Mouse (Mus musculus) frontal cortex, postnatal 36 days (tissue): ENCODE data around the gene Nifk.

Experiments used
- DNase-seq, 2 experiments: peaks; one replicate each; pipeline ENCODE4 v3.0.0; 2022; ENCODE audit warnings: low spot score in 2 of 2

Gene Nifk

GRCm38 (mm10) chr1:118321661-118322201 lies at the start of gene Nifk:
Gene Nifk, plus strand, starts transcription at chr1:118321839.
- DNase-seq = peak; percentile 91 to 95

GRCm38 (mm10) chr1:118275139-118275538 lies 46.5 kb upstream of the Nifk start:
- no peak for DNase-seq

DNA sequence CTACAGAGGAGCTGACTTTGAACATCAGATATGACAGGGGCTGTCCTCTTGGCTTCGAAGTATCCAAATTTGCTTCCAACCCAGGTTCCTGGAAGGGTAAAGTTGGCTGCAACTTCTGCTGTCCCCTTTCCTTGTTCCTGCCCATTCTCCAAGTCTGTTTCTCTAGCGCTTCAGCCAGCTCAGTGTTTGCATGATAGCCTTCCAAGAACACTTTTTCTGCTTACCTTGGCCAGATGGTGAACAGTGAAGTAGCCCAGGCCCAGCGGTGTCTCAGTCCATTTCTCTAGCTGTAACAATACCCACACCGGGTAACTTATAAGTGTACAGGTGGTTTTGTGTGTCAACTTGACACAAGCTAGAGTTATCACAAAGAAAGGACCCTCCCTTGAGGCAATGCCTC lies 29.3 kb upstream of the Nifk start:
- DNase-seq = no peak

DNA sequence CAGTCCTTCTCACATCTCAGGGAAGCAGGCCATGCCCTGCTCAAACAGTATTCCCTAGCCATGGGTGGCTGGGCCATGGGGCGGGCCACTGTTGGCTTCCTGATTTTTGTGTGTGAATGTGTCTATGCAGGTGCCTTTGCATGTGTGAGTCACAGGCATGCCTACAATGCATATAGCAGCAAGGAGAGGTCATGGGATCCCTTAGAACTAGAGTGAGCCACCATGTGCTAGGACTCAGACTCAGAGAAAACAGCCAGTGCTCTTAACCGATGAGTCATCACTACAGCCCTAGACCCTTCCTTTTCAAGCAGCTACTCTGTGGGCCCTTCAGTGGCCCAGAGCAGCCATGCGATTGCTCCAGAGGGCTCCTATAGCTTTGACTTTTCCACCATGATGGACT lies 27.4 kb upstream of the Nifk start:
- no peak for DNase-seq

DNA sequence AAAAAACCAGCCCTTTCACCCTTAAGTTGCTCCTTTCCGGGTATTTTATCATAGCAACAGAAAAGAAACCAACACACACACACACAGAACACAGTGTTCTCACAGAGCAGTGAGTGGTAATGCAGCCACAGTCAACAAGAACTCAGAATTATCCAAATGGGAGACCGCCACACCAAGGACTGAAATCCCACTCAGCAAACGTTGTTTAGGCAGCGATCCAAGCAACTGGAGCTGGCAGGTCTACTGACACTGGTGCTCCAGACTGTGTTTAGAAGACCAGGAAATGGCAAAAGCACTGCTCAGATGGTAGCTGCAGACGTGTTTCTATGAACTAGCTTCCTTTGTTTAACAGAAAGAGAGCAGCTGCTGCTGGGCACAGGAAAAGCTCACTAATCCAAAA lies 26.8 kb upstream of the Nifk start:
- no peak for DNase-seq

- no peak for DNase-seq
Measured at GRCm38 (mm10) chr1:118296673-118297072, 25.0 kb upstream of the Nifk start.

DNA sequence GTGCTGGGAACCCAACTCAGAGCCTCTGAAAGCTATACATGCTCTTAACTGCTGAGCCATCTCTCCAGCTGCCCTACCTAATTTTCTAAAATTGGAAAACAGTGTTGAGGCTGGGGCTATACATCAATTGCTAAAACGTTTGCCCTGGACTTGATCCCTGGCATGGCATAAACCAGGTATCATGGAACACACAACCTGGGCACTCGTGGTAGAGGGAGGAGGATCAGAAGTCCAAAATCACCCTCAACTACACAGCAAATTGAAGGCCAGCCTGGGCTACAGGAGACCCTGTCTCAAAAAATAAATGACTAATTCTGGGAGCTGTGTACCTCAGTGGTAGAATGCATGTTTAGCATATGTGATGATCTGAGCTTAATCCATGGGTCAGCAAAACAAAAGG lies 23.9 kb upstream of the Nifk start:
- DNase-seq = no peak

DNA sequence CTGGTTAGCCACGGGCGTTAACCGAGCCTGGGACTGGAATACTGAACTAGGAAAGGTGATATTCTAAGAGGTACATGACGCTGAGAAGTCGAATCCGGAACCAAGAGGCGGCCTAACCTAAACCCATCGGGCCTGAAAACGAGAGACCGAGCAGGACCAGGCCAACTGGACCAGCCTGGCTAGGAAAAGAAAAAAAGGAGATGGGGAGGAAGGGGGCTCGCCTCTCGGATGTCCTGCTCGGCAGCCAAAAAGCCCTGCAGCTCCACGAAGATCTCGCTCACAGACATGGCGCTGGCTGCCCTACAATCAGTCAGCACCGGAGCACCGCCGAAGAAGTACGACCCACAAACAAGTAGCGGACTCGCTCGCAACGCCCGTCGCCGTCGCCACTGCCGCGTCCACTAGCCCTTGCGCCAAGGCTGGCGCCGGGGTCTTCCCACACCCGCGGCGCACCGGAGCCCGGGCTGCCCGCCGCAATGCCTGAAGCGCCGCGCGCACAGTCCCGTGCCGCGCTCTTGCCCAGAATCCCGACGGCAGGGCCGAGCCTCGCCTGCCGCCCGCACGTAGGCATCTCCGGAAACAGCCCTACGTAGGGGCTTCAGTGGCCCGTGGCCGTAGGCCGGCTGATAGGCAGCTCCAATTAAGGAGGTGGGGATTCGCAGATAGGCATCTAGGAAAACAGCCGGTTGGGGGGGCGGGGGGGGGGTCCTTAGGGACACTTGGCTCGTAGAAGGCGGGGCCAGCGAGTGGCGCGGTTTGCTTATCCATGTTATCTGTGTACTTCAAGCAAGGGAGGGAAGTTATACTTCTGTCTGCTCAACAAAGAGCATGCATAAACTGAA lies 10.6 kb upstream of the Nifk start:
- peak; percentile 88 to 91 for DNase-seq

- DNase-seq = no peak
Measured at GRCm38 (mm10) chr1:118311622-118312326, 9.9 kb upstream of the Nifk start, which contains the start of gene Tsn. Gene Tsn, minus strand, starts transcription at chr1:118311739.

DNA sequence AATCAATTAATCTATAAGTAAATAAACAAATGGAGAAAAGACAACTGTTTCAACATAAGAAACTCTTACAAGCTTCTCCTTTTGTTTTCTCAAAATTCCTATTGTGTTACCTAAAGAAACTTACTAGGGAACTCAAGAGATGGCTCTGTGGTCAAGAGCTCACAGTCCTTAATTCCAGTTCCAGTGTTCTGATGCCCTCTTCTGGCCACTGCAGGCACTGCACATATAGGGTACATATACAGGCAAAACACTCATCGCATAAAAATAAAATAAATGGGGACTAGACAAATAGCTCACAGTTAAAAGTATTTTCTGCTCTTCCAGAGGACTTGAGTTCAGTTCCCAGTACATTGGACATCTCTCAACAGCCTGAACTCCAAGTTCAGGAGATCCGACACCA lies 943 bp upstream of the Nifk start:
- DNase-seq = no peak

DNA sequence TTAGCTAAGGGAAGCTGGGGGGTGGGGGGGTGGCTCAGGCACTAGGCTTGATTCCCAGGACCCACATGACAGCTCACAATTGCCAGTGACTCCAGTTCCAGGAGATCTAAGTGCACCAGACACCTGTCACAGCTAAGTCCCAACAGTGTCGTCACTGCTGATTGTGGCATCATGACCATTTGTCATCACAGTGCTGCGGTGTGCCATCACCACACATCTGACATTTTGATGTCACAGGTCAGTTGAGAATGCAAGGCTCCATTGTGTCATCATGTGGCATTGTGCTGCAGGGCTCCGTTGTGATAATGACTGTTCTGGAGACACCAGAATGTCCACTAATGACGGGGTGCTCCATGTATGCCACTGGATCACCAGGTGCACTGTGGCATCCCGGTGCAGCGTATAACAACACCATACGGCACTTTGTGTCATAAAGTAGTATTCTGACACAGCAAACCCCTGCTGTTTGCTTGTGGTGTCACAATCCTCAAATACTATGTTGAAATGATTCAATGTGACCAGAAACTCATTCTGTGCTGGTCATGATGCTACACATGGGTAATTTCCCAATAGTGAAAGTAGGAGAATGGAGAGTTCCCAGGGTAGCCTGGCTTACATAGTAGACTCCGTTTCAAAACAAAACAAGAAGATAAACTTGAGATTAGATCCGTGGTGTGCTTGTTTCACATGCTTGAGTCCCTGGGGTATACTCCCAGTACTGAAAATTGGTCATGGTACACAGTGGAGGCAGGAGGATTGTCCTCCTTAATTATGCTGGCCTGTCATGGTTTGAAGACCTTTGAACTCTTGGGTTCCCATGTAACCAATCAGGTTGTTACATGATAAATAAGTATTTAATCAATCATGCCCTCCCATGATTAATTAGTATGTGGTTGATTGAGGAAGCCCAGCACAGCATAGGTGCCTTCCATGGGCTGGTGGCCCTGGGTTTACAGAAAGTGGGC lies 13.4 kb downstream of the Nifk start:
- DNase-seq = no peak

DNA sequence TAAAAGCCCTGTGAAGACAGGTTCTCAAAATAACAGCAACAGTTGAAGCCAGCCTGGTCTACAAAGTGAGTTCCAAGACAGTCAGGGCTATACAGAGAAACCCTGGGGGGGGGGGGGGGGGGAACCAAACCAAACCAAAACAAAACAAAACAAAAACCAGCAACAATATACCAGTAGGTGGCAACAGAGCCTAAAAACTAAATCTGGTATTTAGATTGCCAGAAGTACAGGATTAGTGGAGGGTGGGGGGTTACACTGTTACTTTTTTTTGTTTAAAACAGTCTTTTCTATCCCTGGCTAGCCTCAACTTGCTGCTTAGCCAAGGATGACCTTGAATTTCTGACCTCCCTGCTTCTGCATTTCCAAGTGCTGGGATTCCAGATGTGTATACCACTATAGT lies 14.2 kb downstream of the Nifk start:
- no peak for DNase-seq

- peak; percentile 3 to 51 for DNase-seq
Measured at GRCm38 (mm10) chr1:118337921-118338320, 16.3 kb downstream of the Nifk start.

- DNase-seq = no peak
Measured at GRCm38 (mm10) chr1:118343649-118344435, 22.2 kb downstream of the Nifk start.

DNA sequence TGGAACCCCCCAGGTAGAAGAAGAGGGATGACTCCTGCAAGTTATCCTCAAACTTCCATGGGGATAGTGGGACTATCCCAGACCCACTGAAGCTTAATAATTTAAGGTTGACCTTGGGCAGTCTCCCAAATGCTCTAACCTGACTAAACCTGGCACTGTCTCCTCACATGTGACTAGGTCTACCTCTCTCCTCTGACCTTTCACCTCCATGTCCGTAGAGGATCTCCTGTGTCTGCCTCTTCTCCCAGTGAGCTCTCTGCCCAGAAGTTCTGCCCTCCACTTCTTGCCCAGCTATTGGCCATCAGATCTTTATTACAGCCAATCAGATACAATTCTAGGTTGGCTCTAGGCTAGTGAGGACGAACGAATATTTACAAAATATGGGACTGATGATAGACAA lies 28.3 kb downstream of the Nifk start:
- DNase-seq = no peak

DNA sequence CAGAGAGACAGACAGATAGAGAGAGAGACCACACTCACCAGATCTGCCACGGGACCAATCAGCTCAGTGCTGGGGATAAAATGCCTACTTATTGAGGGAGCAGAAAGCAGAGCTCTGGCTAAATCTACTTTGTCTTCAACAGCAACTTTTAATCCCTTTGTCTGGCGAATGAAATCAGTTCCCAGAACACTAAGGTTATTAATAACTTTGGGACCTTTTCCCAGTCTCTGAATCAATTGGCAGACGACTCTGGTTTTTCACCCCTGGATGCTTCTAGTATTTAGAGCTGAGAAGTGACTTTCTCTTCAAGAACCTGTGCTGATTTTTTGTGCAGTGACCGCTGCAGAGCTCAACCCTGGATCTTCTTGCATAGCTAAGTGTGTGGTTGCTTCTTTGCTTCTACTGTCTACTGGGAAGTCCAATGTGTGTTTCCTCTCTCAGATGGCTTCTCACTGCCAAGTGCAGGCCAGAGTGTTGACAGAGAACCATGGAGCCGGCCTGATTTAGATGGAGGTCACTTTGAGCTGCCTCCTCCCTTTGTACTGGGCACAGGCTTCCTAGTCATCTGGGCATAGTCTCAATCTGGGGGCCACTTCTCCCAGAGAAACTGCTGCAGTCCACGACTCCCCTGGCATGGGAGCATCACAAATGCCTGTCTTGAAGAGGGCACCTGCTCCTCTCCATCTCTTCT lies 37.6 kb downstream of the Nifk start:
- DNase-seq = no peak

DNA sequence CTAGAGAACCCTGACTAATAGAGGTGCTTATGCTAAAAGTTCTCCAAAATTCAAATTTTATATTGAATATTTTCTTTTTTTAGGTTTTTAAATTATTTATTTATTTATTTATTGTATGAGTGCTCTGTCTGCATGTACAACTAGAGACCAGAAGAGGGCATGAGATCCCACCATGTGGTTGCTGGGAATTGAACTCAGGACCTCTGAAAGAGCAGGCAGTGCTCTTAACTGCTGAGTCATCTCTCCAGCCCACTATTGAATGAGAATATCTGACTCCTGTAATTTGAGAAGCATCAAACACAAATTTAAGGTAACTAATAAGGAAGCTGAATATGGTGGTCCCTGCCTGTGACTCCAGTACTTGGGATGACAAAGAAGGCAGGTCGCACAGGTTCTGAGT lies 46.3 kb downstream of the Nifk start:
- DNase-seq = no peak

- DNase-seq = no peak
Measured at GRCm38 (mm10) chr1:118368721-118369461, 47.3 kb downstream of the Nifk start.

GRCm38 (mm10) chr1:118377784-118378183 lies 56.1 kb downstream of the Nifk start:
- DNase-seq = peak in 1 of 2 experiments; percentile 13
